Mouse (Mus musculus) lung, postnatal 0 days (tissue): ENCODE measurements around the gene Kcnh3. TPM values are rescaled to one million over a fixed set of nuclear protein-coding genes. Genes with fewer than 3 reads are reported as not detected.
"Not testable (repeated sequence)": the region's sequence is repeated elsewhere in the genome, so short reads cannot be mapped to it uniquely, and the experiment has no call there.

ENCODE experiments used
- ATAC-seq: fragments of 200-750 bp; cut with Nextera tagmentation; 2 replicates; pipeline ENCODE4 v1.8.0; 2017; ENCODE audit warnings: moderate library complexity
- DNase-seq: peaks from one replicate; pipeline ENCODE4 v3.0.0-alpha.2; 2016; ENCODE audit warnings: low spot score
- H3K27ac ChIP-seq: fragments of 300-500 bp; sonication (generic); 2 replicates; pipeline ENCODE4 v1.5.1; 2014; ENCODE audit warnings: antibody characterized with exemption, mild to moderate bottlenecking, low read length, mixed read lengths
- H3K27me3 ChIP-seq: fragments of 300-500 bp; sonication (generic); replicated peaks from 2 replicates; pipeline ENCODE4 v1.6.1; 2014; ENCODE audit warnings: low read length, mixed read lengths; ENCODE audit not compliant: insufficient read depth
- H3K36me3 ChIP-seq: fragments of 300-500 bp; sonication (generic); 2 replicates; pipeline ENCODE4 v1.6.1; 2014; ENCODE audit warnings: low read length, mixed read lengths; ENCODE audit not compliant: insufficient read depth
- H3K4me1 ChIP-seq: fragments of 300-500 bp; sonication (generic); 2 replicates; pipeline ENCODE4 v1.6.1; 2014; ENCODE audit warnings: antibody characterized with exemption, low read depth, low read length, mixed read lengths; ENCODE audit not compliant: insufficient read depth
- H3K4me2 ChIP-seq: fragments of 300-500 bp; sonication (generic); replicated peaks from 2 replicates; pipeline ENCODE4 v1.6.1; 2014; ENCODE audit warnings: low read depth, mild to moderate bottlenecking, low read length, moderate library complexity, mixed read lengths
- H3K4me3 ChIP-seq: fragments of 300-500 bp; sonication (generic); 2 replicates; pipeline ENCODE4 v1.5.1; 2014; ENCODE audit warnings: low read depth, low read length
- H3K9ac ChIP-seq: fragments of 300-500 bp; sonication (generic); replicated peaks from 2 replicates; pipeline ENCODE4 v1.6.1; 2014; ENCODE audit warnings: low read depth, mild to moderate bottlenecking
- H3K9me3 ChIP-seq: fragments of 300-500 bp; sonication (generic); 2 replicates; pipeline ENCODE4 v1.6.1; 2016; ENCODE audit warnings: low read length, mixed read lengths
- CTCF ChIP-seq: IDR thresholded peaks from 2 replicates; pipeline ENCODE4 v1.5.1; 2016; ENCODE audit warnings: antibody characterized with exemption, mild to moderate bottlenecking
- EP300 ChIP-seq: IDR thresholded peaks from 2 replicates; pipeline ENCODE4 v1.6.1; 2016; ENCODE audit warnings: antibody characterized with exemption, mild to moderate bottlenecking, control low read depth
- WGBS: fragments of 180-500 bp; shearing (Covaris S2); extraction: QIAGEN DNeasy Blood & Tissue Kit; methylation state at CpG from one replicate; pipeline ENCODE4 v1.1.7; 2014; 5-methylcytosine and 5-hydroxymethylcytosine counted together
- polyA plus RNA-seq: library from polyadenylated mRNA; unstranded; fragments of >200 nt; fragmentation: Nextera tagmentation; extraction: Ambion mirVana; gene quantifications from 2 replicates; pipeline ENCODE4 v1.2.1, GENCODE M21; 2015

Kcnh3 gene
- polyA plus RNA-seq, 1 experiment from 2014 or later, result 0.21 TPM

- H3K4me3 ChIP-seq, result no peak overlapping the region
- TF ChIP-seq EP300, result no peak
- no peak for TF ChIP-seq CTCF
- no peaks in the 10 kb centered on the region for H3K9me3 ChIP-seq
- H3K4me1 ChIP-seq, result no peaks in the 10 kb centered on the region
- no peak overlapping the region for H3K27ac ChIP-seq
- 41% methylated on average over 12 of the region's 12 CpGs for WGBS
- no peaks in the 10 kb centered on the region for H3K36me3 ChIP-seq
- DNase-seq (no peak), ATAC-seq (no peak)
- no peak overlapping the region for H3K4me2 ChIP-seq
- H3K9ac ChIP-seq, result no peak overlapping the region
- H3K27me3 ChIP-seq, result 0 out of 2 replicates have a peak, but pooled peaks cover 6% of the 10 kb centered on the region
These were observed 9.8 kb downstream of the Kcnh3 start for GRCm38 (mm10) chr15:99234326-99235010.

DNA sequence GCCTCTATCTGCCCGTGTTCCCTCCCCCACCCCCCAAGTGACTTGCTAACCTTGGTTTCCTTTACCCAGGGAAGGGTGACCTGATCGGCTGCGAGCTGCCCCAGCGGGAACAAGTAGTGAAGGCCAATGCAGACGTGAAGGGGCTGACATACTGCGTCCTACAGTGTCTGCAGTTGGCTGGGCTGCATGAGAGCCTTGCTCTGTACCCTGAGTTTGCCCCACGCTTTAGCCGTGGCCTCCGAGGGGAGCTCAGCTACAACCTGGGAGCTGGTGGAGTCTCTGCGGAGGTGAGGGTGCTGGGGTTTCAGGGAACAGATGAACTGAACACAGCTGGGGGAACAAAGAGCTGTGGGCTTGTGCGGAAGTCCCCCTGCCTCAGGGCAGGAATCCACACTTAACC, 13.3 kb downstream of the Kcnh3 start:
- Histone ChIP-seq H3K36me3 (no peaks in the 10 kb centered on the region), H3K27me3 (no peaks in the 10 kb centered on the region), H3K9ac (no peak overlapping the region), H3K4me1 (no peaks in the 10 kb centered on the region), H3K27ac (no peak overlapping the region), H3K4me2 (no peak overlapping the region), H3K9me3 (no peaks in the 10 kb centered on the region), H3K4me3 (no peak overlapping the region)
- DNase-seq (no peak), ATAC-seq (no peak)
- 51% methylated on average over 11 of the region's 11 CpGs for WGBS
- TF ChIP-seq EP300 (no peak), CTCF (no peak)

DNA sequence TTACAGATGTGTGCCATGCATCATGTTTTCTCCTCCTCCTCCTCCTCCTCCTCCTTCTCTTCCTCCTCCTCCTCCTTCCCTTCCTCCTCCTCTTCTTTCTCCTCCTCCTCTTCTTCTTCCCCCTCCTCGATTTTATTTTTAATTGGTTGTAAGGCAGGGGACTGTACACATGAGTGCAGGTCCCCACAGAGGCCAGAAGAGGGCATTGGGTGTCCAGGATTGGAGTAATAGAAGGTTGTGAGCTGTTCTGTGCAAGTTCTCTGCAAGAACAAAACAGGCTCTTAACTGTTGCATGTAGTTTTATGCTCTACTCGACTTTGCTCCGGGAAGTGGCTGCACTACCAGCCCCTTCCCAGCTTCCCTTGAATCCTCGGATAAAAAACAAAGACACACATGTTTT, 15.5 kb downstream of the Kcnh3 start:
- Histone ChIP-seq H3K27me3 (no peaks in the 10 kb centered on the region), H3K9me3 (no peaks in the 10 kb centered on the region), H3K9ac (no peak overlapping the region), H3K4me1 (no peaks in the 10 kb centered on the region), H3K27ac (no peak overlapping the region), H3K4me2 (no peak overlapping the region), H3K36me3 (0 out of 2 replicates have a peak, but pooled peaks cover 6% of the 10 kb centered on the region), H3K4me3 (no peak overlapping the region)
- ATAC-seq, result no peak
- no peak for TF ChIP-seq EP300
- peak; percentile 58 for TF ChIP-seq CTCF
- no peak for DNase-seq
- 68% methylated on average over 4 of the region's 4 CpGs for WGBS

- Histone ChIP-seq H3K36me3 (peaks cover 9% of the 10 kb centered on the region; the same call in 1 of the 2 replicates), H3K27ac (no peak overlapping the region), H3K4me2 (no peak overlapping the region), H3K4me3 (no peak overlapping the region), H3K4me1 (no peaks in the 10 kb centered on the region), H3K27me3 (no peaks in the 10 kb centered on the region), H3K9me3 (no peaks in the 10 kb centered on the region), H3K9ac (no peak overlapping the region)
- no peak for DNase-seq
- WGBS, result 69% methylated on average over 4 of the region's 4 CpGs
- no peak for TF ChIP-seq EP300
- TF ChIP-seq CTCF, result no peak
- ATAC-seq, result no peak
These were observed 16.6 kb downstream of the Kcnh3 start for GRCm38 (mm10) chr15:99241249-99241648.

- Histone ChIP-seq H3K27ac (no peak overlapping the region), H3K27me3 (no peaks in the 10 kb centered on the region), H3K36me3 (peaks cover 9% of the 10 kb centered on the region; the same call in 1 of the 2 replicates), H3K4me1 (no peaks in the 10 kb centered on the region), H3K9me3 (no peaks in the 10 kb centered on the region), H3K4me3 (no peak overlapping the region), H3K4me2 (no peak overlapping the region), H3K9ac (no peak overlapping the region)
- WGBS, result 88% methylated on average over 10 of the region's 10 CpGs
- no peak for DNase-seq
- TF ChIP-seq EP300 (no peak), CTCF (no peak)
- ATAC-seq, result no peak
These were observed 17.4 kb downstream of the Kcnh3 start for GRCm38 (mm10) chr15:99242045-99242444.

DNA sequence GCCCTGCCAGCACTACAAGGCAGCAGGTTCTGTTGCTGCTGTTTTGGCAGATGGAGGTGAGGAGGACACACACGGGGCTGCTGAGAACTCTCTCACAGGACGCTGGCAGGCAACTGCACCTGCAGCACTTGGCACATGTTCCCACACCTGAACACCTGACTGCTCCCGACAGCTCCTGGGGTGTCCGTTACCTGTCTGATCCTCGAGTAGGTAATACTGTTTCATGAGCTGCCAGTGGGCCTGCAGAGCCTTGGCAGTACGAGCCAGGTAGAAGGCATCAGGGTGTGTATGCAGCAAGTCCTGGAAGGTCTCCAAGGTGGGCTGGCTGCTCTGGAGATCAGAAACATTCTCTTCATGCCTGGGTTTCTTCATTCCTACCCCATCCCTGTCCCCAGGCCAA, 22.1 kb downstream of the Kcnh3 start:
- H3K4me1 ChIP-seq, H3K27ac ChIP-seq, H3K4me3 ChIP-seq, H3K9ac ChIP-seq, H3K9me3 ChIP-seq, H3K4me2 ChIP-seq, DNase-seq, H3K27me3 ChIP-seq, ATAC-seq: not testable (repeated sequence)
- 85% methylated on average over 6 of the region's 6 CpGs for WGBS
- H3K36me3 ChIP-seq, result peaks cover 20% of the 10 kb centered on the region; the same call in 1 of the 2 replicates
